Mouse (Mus musculus) thymus, adult 2 months (tissue): ENCODE results near the gene Cacna1c. TPM values are rescaled to one million over a fixed set of nuclear protein-coding genes. Genes with fewer than 3 reads are reported as not detected.

Source experiments
- DNase-seq: peaks from one replicate; pipeline ENCODE4 v3.0.0; 2021
- H3K27ac ChIP-seq: fragments of 200-500 bp; 2 replicates; pipeline ENCODE4 v1.5.1; 2012; ENCODE audit warnings: low read length, control low read depth; ENCODE audit not compliant: control insufficient read depth, insufficient read depth
- H3K27me3 ChIP-seq: fragments of 200-500 bp; 2 replicates; pipeline ENCODE4 v1.6.1; 2012; ENCODE audit warnings: mild to moderate bottlenecking, low read length, moderate library complexity, mixed read lengths; ENCODE audit not compliant: control insufficient read depth, insufficient read depth
- H3K36me3 ChIP-seq: fragments of 200-500 bp; 2 replicates; pipeline ENCODE4 v1.6.1; 2012; ENCODE audit warnings: mild to moderate bottlenecking, low read length, moderate library complexity; ENCODE audit not compliant: control insufficient read depth, insufficient read depth
- H3K4me1 ChIP-seq: fragments of 200-500 bp; replicated peaks from 2 replicates; pipeline ENCODE4 v1.6.1; 2012; ENCODE audit warnings: low read length; ENCODE audit not compliant: control insufficient read depth, insufficient read depth
- H3K4me3 ChIP-seq: fragments of 200-500 bp; 2 replicates; pipeline ENCODE4 v1.5.1; 2012; ENCODE audit warnings: mild to moderate bottlenecking, low read length, control low read depth, moderate library complexity; ENCODE audit not compliant: control insufficient read depth, insufficient read depth
- CTCF ChIP-seq: fragments of 200-500 bp; IDR thresholded peaks from 2 replicates; pipeline ENCODE4 v1.5.1; 2012; ENCODE audit warnings: mild to moderate bottlenecking, control low read depth, low read length, moderate library complexity, borderline replicate concordance; ENCODE audit not compliant: control insufficient read depth, poor library complexity, insufficient read depth; ENCODE audit errors: extremely low read depth
- POLR2A ChIP-seq: fragments of 200-500 bp; IDR thresholded peaks from 2 replicates; pipeline ENCODE4 v1.6.1; 2012; ENCODE audit warnings: mild to moderate bottlenecking, low read length, control low read depth, moderate library complexity; ENCODE audit not compliant: control insufficient read depth, poor library complexity, insufficient read depth; ENCODE audit errors: extremely low read depth
- WGBS: fragments of 180-500 bp; shearing (Covaris S2); methylation state at CpG from one replicate; pipeline ENCODE4 v1.1.7; 2018; 5-methylcytosine and 5-hydroxymethylcytosine counted together
- polyA plus RNA-seq: library from polyadenylated mRNA; depleted of rRNA; stranded (reverse); fragments of >200 nt; gene quantifications from 2 replicates; pipeline ENCODE4 v1.2.3, GENCODE M21; 2012

The Cacna1c gene
- polyA plus RNA-seq, 1 experiment, result 4.8 TPM

- 96% methylated on average over 4 of the region's 4 CpGs for WGBS
Observed at GRCm38 (mm10) chr6:118997397-118997796, 198.8 kb downstream of the Cacna1c start.

GRCm38 (mm10) chr6:118994272-118995061, 201.8 kb downstream of the Cacna1c start:
- 85% methylated on average over 9 of the region's 9 CpGs for WGBS
- Histone ChIP-seq H3K27ac (no peak overlapping the region), H3K4me1 (no peaks in the 10 kb centered on the region), H3K27me3 (no peaks in the 10 kb centered on the region), H3K36me3 (no peaks in the 10 kb centered on the region), H3K4me3 (no peak overlapping the region)
- no peak for DNase-seq
- TF ChIP-seq CTCF (no peak), POLR2A (no peak)

More at GRCm38 (mm10) chr6:118997397-118997796, 198.8 kb downstream of the Cacna1c start:
- DNase-seq, result no peak
- no peak for TF ChIP-seq POLR2A
- TF ChIP-seq CTCF, result no peak
- Histone ChIP-seq H3K36me3 (no peaks in the 10 kb centered on the region), H3K4me1 (no peaks in the 10 kb centered on the region), H3K4me3 (no peak overlapping the region), H3K27ac (no peak overlapping the region), H3K27me3 (no peaks in the 10 kb centered on the region)

DNA sequence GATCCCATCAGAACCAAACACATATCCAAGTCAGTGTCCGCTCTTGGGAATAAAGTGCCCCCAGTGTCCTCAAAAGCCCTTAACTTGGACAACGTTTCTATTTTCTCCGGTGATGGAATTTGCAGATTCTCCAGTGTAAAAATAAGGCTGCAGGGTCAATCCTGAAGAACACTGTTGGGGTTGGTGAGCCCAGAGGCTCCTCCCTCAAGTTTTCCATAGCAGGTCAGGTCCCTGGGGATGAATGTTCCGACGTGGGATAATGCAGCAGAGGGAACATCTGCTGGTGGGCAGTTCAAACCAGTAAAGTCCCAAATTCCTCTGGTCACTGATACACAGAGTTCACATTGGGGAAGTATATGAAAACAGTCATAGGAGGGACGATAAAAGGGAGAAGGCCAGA, 203.8 kb downstream of the Cacna1c start:
- DNase-seq, result no peak

DNA sequence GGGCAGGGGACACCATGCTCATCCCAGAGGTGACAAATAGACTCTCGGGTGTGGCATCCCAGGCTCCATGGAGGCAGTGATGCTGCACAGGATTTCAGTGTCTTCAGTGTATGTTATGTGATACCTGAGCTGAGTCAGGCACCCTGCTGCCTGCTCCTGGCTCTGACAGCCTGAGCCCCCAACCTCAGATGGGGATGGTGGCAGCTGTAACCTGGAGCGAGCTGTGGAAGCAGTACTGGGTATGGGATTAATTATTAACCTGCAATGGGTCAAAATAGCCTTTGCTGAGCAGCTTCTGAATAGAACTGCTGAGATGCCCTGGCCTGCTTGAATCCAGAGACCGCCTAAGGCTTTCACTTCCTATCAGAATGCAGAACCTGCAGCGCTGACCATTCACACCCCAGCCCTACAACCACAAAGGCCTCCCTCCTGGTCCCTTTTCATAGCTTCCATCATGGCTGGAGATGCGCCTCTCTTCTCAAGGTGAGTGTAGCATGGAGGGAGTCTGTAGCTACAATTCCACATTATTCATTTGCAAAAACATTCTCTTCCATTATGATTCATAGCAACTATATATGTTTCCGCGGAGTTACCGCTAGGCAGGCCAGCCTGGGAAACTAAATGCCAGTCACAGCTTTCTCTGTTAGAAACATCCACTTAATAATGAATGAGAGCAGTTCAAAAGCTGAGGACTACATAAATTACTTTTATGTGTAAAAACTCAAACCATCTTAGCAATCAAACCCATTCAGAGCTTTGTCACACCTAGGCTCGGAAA, 206.0 kb downstream of the Cacna1c start:
- Histone ChIP-seq H3K36me3 (no peaks in the 10 kb centered on the region), H3K27me3 (no peaks in the 10 kb centered on the region), H3K4me3 (no peak overlapping the region), H3K4me1 (no peaks in the 10 kb centered on the region), H3K27ac (no peak overlapping the region)
- TF ChIP-seq POLR2A, result no peak
- TF ChIP-seq CTCF, result no peak
- 90% methylated on average over 9 of the region's 9 CpGs for WGBS
- DNase-seq, result no peak

More for the DNA sequence above, 203.8 kb downstream of the Cacna1c start:
- Histone ChIP-seq H3K27ac (no peak overlapping the region), H3K4me1 (no peaks in the 10 kb centered on the region), H3K4me3 (no peak overlapping the region), H3K27me3 (no peaks in the 10 kb centered on the region), H3K36me3 (no peaks in the 10 kb centered on the region)
- TF ChIP-seq CTCF, result no peak
- TF ChIP-seq POLR2A, result no peak
- 94% methylated on average over 6 of the region's 6 CpGs for WGBS

DNA sequence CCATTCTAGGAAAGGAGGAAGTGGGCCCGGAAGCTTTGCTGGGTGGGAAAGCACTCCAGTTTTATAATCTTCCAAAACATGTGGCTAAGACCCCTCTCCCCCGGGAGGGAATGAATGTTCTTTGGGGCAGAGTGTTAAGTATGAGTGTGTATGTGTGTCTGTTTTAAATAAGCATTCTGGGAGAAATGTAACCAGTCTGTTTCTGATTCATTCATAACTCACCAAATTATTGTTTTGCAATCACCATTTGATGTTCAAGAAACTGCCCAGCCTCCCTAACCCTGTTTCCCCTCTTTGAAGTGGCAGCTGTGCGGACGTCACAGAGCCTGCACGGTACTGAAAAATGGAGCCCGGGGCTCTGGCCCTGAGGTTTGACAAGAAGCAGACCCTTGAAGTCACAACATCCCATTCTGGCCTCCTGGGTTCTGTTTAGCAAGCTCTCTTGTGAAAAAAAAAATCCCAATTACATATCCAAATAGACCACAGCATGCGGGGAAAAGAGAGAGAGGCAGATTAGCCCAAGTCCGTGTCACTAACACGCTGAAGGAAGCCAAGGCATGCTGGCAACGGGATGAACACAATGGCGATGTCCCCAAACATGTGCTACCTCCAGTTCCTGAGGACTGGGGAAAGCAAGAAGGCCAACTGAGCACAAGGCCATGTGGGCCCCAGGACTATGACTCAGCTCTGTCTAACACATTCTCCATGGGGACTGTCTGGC, 211.9 kb downstream of the Cacna1c start:
- H3K27ac ChIP-seq, result no peak overlapping the region; the same call in 1 of the 2 replicates
- no peak for TF ChIP-seq CTCF
- no peak for TF ChIP-seq POLR2A
- peak; percentile 8 for DNase-seq

GRCm38 (mm10) chr6:118983471-118984040, 212.7 kb downstream of the Cacna1c start:
- Histone ChIP-seq H3K4me1 (peaks cover 4% of the 10 kb centered on the region; the same call in 1 of the 2 replicates), H3K4me3 (no peak overlapping the region), H3K27me3 (no peaks in the 10 kb centered on the region), H3K27ac (no peak overlapping the region; the same call in 1 of the 2 replicates), H3K36me3 (no peaks in the 10 kb centered on the region)
- WGBS, result 73% methylated on average over 8 of the region's 8 CpGs
- peak; percentile 14 for DNase-seq
- no peak for TF ChIP-seq CTCF
- TF ChIP-seq POLR2A, result no peak

More for the DNA sequence above, 211.9 kb downstream of the Cacna1c start:
- Histone ChIP-seq H3K27me3 (no peaks in the 10 kb centered on the region), H3K4me3 (no peak overlapping the region), H3K36me3 (no peaks in the 10 kb centered on the region), H3K4me1 (peaks cover 4% of the 10 kb centered on the region; the same call in 1 of the 2 replicates)
- WGBS, result 56% methylated on average over 11 of the region's 11 CpGs
